Mouse (Mus musculus) CD4-positive, CD25-positive, alpha-beta regulatory T cell, adult 2 months (primary cell): Measurements from ENCODE around the gene Fabp7.

ENCODE experiments used
- DNase-seq: peaks from one replicate; pipeline ENCODE4 v3.0.0-alpha.2; 2012; ENCODE audit warnings: low read depth, low spot score

Fabp7 gene

DNA sequence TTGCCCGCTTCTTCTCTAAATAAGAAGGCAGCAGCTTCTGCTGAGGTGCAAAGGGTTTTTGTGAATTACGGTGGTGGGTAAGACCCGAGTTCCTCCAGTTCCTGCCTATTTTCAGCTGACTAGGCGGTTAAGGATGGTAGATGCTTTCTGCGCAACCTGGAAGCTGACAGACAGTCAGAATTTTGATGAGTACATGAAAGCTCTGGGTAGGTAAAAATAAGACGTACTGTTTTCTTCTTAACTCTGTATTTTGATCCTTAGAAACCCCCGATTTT lies at the start of gene Fabp7:
TSS of gene Fabp7 (plus strand) at position 6 of the 275 bp plus-strand sequence.
- no peak for DNase-seq

DNA sequence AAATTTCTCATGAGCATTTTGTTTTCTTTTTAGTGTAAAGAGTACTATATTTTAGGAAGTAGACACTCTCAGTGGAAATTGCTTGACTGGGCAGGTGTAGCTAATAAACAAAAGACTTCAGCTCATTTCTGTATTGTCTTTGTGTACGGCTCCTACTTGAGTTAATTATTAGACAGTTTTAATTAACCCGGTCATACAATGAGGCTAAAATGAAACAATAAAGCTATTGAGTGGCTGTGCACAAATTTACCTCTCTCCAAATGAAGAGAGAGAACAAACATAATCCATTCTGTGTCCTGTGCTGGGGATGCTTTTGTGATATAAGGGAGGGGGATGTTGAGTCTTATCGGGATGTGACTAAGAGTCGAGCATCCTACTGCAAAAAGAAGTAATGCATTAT lies 43.9 kb upstream of the Fabp7 start:
- no peak for DNase-seq

DNA sequence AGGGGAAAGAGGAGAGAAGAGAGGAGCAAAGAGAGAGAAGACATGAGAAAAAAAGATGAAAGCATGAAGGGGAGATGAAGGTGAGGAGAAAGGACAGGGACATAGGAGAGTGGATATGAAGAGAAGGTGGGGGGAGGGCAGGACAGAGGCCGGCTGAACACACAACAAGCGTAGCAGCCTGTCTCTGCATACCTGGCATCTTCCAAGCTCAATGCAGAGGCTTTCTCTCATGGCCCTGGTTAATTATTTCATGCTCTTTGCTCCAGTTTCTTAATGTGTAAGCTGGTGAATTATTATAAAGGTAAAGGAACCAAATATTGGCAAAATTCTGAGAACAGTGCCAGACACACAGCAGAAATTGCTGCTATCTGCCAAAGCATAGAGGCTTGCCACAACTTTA lies 43.3 kb upstream of the Fabp7 start:
- no peak for DNase-seq

DNA sequence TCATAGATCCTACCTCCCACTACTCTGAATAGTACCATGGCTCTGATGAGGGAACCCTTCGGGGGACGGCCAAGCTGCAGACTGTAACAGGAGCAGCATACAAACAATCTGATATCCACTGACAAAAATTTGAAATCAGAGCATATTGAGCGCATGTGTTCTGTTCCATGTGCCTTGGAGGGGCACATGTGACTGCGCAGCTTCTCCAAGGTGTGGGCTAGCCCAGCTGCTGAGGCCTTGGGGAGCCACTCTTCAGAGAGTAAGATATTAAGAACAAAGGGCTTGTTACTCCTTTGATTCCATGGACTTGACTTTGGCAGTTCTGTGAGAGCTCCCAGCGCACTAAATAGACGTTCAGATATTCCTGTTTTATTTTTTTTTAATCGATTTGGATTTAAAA lies 41.6 kb upstream of the Fabp7 start:
- no peak for DNase-seq

DNA sequence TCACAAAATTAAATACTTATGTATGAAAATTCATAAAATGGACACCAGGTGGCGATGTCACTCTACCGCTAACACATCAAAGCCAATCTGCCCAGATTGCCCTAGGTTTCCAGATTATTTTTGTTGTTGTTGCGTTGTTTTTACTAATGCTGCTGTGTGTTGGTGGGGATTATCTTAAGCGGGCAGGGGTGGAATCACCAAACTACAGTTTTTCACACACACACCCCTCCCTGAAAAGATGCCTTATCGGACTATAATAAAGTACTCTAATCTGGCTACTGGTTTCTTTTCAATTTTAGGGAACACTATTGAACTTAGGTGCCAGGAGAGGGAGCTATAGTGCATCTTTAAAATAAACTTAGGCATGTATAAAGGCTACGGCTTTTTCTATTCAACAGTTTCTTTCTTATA lies 41.1 kb upstream of the Fabp7 start:
- peak; percentile 92 for DNase-seq

DNA sequence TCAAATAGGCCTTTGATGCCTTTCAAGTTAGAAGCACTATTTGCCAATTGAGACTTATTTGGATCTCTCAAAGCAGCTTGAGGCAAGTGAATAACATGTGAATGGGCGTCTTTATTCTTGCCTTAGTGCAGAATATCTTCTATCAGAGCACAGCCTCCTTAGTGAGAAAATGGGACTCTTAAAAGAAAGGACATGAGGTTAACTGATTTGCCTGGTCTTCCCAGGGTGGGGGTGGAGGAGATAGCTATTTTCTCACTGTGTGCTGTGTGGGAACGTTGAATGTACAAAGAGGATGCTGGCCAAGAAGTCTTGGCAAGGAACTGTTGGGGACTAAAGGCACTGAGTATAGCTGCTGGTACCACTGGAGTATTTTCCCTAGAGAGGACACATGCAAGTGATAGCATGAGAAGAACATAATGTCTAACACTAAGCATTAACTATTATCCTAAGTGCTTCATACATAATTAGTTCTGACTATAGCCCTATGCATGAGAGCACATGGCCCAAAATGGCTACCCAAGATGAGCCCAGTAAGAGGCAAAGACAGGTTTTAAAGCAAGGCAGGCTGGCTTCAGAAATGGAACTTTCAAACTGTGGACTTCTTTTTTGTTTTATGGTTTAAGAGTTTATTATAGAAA lies 40.4 kb upstream of the Fabp7 start:
- peak; percentile 12 for DNase-seq

DNA sequence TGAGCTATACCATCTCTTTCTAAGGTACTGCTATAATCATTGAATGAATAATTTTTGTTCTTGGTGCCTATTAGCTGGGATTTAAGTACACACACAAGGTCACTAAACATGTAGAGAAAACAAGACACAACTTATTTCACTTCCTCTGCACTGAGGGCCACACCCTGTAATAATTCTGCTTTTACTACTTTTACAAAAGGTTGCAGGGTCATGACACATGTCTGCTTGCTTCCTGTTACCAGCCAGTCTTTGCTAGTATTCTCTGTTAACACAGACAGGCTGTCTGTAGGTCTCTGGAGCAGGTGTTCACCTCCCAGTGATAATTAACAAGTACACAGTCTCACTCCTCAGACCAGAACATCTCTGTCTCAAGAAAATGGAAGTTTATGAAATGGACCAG lies 39.2 kb upstream of the Fabp7 start:
- peak; percentile 44 for DNase-seq

DNA sequence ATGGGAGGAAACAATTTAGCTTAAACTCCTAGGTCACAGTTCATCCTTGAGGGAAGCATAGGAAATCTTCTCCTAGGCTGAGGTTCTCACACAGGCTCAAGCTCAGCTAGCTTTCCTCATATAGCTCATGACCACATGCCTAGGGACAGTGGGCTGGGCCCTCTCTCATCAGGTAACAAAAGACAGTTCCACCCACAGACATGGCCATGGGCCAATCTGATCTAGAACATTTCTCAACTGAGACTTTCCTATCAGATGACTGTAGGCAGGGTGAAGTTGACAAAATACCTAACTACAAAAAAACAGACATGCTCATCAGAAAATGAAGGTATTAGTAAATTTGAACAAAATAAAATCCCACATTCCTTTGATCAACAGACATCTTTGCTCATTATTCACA lies 37.6 kb upstream of the Fabp7 start:
- DNase-seq: peak; percentile 59

DNA sequence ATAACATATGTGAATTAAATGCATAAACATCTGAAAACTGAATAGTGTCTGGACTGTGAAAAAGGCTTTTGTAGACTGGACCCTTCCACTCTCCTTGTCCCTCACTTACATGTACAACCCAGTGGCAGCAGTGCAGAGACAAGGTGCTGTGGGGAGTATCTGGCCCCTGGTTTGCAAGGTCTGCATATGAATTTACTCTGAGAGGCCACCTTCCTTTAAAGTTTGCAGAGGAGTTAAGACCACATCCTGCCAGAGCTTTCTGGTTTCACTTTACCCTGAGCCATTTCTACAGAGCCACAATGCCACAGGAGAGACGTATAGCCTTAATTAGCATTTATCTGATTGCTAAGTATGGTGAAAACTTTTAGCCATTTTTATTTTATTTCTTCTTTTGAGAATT lies 31.3 kb upstream of the Fabp7 start:
- DNase-seq: peak; percentile 83

DNA sequence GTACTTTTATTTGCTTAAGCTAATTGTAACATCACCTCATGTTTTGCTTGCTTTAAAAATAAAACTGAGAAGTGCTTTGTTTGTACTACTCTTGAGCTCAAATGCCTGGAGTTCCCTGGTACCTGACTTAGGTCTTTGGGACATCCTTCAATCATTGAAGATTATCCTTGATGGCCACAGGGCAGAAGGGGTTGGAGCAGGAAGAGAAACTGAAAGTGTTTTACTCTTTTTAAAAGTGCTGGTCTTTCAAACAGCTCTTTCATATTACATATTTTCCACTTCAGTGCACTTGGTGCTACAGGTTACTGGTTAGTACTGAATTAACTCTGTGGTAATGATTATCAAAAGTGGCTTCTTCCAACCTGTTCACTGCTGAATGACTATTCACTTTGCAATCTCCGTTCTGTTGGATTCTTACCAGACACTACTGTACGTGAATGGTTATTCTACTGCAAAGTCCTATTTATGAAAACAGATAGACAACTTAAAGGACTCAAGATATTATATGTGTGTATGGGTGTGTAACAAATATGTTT lies 29.4 kb upstream of the Fabp7 start:
- peak; percentile 31 for DNase-seq

DNA sequence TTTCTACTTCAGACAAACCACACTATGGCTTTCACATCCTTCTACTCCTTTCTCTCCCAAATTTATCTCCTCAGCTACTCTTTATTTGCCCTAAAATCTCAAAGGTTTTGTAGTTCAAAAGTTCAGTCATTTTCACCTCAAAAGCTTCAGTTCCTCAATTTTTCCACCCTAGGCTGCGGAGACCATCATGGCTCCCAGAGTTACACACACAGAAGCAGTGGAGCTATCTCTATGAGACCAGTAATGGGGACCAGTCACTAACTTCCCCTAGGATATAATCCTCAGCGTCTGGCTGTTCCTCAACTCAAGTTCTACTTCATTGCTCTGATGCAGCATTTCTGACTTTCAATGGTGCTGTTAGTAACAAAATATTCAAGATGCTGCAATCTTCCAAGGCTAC lies 25.7 kb upstream of the Fabp7 start:
- DNase-seq: no peak

DNA sequence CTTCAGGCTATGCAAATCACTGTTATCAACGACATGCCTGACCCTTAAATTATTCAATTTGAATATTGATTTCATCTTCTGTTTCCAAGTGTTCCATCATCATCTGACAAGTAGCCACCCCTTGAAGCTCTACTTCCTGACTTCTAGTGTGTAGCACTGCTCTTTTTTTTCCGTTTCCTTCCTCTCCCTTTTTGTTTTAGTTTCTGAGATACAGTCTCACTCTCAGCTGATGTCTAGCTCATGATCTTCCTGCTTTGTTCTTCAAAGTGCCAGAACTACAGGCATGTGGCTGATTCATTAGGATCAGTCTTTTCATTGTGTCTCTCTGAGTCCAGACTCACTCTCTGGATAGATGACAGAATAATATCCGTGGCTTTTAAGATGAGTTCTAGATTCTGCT lies 24.0 kb upstream of the Fabp7 start:
- peak; percentile 35 for DNase-seq

DNA sequence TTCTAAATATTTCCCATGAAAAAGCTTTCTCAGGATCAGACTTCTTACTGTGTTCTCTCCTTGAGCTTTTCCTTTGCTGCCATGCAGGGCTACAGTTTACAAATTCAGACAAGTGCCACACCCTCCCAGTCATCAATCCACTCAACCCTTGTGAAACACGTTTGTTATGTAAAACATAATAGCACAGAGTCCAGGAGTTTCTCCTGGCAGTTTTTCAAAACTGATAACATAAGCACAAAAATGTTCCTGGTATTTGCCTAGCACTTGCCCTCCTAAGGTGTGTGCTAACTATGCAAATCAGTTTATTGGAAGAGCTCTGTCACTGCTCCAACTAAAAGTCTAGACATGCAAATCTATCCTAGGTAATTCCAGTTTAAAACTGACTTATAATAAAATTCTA lies 21.6 kb upstream of the Fabp7 start:
- no peak for DNase-seq

DNA sequence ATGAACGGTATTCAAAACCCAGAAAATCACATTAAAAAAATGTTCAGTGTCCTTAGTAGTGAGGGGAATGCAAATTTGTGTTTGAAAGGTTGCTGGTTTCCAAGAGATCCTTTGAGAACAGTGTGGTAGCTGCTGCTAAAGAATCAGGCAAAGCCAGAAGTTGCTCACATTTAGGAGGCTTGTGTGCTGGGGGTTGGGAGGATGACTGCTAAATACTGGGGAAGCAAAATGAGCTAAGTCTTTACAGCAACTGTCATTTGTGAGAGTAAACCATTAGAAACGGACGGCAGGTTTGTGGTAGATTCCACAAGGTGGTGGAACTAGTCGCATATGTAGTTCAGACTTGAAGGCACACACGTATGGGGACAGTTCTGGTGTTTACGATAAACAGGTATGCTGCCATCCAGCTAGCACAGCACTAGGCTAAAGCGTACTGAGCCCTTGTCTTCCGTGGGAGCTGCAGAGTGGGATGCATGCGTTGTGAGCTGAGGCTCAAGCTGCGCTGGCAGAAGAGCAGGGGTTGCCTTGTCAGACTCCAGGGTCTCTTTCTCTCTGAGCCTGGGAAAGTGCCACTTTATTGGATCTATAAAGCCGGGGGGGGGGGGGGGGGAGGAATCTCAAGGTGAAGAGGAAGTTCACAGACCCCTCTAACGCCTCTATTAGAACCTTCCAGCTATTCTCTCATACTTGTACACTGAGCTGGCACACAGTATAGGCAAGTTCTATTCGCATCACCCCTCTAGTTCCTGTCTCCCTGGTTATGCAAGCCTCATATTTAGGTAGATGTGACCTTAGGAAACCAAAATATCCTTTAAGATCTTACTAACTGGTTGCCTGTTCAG lies 1.2 kb upstream of the Fabp7 start:
- no peak for DNase-seq

DNA sequence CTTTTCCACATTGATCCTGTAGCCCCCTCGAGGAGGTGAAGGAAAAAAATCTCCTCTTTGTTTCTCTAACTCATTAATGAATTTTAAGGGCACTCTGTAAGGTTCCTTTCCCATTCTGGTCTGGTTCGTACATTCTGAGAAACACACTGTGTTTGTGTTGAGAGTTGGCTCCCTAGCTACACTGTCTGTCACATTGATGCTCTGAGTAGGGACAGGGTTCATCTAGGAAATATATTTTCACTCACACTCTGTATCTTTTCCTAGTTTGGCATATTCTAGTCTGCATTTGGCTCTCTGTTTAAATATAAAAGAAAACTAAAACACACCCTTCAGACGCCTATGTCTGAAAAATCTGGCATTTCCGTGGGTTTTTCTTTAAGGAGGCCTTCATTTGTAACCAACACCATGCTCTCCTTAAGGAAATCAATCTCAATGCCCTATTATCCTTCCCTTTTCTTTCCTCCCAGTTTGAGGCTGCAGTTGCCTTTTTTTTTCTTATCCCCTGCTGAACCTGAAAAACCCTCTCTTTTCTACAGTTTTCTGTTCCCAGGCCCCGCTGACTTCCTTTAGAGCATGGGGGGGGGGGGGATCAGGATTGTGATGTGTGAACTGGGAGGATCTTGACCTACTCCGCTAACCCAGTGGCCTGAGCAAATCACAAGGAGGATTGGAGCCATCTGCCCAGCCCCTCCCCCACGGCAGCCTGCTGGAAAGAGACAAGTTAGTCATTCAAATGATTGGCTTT lies 378 bp upstream of the Fabp7 start:
- no peak for DNase-seq

DNA sequence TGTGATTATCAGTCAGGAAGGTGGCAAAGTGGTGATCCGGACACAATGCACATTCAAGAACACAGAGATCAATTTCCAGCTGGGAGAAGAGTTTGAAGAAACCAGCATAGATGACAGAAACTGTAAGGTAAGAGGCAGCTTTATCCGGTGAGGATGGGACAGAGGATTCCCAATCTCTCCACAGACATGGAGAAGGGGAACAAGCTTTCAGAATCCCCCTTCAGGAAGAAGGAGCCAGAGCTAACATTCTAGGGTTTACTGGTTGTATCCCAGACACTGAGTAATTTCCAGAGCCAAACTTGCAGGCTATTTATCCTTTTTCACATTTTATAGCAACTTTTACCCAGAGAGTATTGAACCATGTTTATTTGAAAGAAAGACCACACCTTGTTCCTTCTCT lies 871 bp downstream of the Fabp7 start:
- no peak for DNase-seq

DNA sequence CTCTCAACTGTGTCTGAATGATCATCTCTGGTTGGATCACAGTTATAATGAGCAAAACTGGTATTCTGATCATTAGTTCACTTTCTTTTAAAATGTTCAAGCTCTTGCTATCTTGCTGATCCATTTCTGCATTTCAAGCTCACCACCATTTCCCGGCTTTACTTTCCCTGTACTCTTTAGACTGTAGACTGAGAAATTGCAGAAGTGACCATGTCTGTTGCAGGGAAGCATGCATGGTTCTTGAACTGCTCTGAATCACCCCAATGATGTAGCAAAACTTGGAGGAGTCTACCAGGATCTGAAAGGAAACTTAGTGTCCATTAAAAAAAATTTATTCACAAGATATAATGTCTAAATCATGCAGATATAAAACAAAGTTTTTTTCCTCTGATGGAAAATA lies 8.3 kb downstream of the Fabp7 start:
- no peak for DNase-seq

DNA sequence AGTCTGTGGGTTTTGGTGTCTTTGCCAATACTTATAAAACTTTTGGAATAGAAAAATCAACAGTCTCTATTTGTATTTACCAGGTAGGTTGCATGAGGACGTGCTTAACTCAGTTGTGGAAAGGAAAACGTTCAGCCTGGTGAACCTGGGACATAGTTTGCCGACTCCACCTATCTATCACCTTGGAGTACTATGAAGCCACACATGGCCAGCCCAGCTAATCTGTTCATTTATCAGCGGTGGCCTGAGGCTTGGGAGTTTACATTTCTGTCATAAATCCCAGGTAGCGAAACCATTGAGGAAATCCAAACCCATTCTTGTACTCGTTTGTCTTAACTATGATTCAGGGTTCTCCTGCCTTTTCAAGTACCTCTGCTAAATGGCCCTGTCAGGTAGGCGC lies 9.3 kb downstream of the Fabp7 start, which contains the start of gene Smpdl3a:
TSS of gene Smpdl3a (plus strand) at position 318 of the 400 bp plus-strand sequence.
- DNase-seq: no peak

DNA sequence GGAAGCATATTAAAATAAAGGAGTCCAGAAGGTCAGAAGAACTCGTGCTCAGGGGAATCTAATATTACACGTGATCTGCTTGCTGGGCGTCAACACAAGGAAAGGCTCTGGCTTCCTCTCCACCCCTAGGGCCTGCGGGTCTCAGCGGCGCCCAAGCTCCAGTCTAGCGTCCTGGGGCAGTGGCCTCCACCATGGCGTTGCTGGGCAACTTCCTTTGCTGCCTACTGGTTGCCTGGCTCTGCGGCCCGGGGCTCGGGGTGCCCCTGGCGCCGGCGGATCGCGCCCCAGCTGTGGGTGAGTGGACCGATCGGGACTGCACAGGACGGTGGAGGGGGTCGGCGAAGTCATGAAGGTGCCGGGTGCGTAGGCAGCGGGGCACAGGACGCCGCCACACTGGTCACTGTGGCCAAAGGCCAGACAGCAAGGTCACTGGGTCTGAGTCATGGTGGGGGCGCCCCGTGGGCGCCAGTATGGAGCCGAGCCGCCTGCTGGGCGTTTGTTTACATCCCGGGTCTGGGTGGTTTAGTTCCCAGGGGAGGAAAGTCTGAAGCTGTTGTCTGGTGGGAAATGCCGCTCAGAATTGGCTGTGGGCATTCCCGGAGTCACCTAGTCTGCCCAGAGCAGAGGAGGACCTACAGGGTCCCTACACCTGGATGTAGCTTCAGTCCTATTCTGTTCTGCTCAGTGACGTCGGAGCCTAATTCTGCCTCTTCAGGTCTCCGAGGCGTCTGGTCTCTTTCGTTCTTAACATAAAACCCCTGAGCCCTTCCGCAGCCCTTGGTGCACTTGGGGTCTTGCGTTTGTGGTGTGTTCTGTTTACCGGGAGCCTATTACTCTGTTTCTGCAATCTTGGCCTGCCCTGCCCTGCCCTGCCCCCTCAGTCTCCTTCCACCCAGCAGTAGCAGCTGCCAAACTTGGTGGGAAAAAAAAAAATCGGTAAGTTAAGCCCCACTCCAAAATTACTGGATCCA lies 10.1 kb downstream of the Fabp7 start:
- DNase-seq: peak; percentile 63

DNA sequence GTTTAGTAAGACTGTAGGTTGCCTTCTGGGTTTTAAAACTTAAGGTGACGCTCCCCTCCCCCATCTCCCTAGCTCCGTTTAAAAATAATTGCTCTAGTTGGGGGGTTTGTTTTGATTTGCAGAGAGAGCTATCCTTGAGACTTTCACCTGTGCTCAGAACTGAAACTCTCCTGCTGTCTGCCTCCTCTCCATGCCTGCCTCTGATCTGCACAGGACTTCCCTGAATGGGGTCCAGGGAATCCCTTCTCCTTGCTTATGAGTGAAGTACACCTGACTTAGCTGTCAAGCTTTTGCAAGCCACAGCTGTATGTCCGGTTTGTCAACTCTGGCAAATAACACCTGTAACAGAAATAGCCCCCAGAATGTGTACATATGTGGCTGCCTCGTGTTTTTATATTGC lies 10.9 kb downstream of the Fabp7 start:
- DNase-seq: peak; percentile 46

DNA sequence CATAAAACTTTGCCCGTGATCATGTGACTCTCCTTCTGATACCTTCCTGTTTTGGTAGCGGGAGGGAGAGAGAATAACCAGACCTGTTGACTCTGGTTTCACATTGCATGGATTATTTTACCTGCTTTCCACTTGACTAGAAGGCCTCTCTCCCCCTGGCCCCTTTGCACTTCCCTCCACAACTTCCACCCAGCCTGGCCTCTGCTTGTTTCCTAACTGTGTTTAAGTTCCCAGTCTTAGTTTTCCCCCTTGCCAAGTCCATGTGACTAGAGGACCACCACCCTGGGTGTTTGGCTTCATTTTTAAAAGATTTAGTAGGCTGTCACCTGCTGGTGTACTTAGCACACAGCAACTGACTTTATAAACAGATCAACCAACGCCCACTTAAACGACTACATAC lies 11.4 kb downstream of the Fabp7 start:
- peak; percentile 76 for DNase-seq
